ENCODE assay signal across 8 mouse cellular contexts in the genomic region with DNA sequence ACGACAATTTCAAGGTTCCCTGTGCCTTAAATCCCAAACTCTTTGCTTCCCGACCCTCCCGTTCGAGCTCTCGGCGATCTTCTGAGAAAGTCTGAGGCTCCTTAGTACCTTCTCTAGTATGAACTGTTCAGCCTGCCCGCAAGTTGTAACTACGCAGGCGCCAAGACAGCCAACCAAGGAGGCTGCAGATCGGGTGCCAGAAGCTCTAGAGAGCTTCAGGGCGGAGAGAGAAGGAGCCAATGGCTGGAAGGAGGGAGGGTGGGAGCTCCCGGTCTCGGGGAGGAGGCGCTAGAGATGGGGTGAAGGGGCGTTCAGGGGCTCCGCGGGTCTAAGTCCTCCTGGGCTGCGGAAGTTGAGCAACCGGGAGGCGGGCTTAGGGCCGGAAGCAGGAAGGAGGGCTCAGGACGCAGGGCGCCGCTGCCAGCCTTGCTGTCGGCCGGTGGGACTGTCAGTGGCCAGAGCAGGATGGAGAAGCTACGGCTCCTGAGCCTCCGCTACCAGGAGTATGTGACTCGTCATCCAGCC. TPM values are rescaled to one million over a fixed set of nuclear protein-coding genes. Genes with fewer than 3 reads are reported as not detected.
DNase-seq lines count a peak whose midpoint lies in the region; ATAC-seq lines count a peak whose summit lies in the region.

No protein-coding gene starts in this region.

- peak overlapping the region; percentile 95 for H3K4me2 ChIP-seq in hindbrain, embryonic 12.5 days (replicated peaks)

- peaks cover 16% of the 10 kb centered on the region for H3K27me3 ChIP-seq in hindbrain, embryonic 12.5 days

- no peaks in the 10 kb centered on the region for H3K9me3 ChIP-seq in hindbrain, embryonic 12.5 days (replicated peaks)

- DNase-seq in NIH3T3 (ENCODE audit: low read depth) = peak; percentile 98
- DNase-seq in cerebellum, postnatal 10 days = peak; percentile 93 to 96
- peak; percentile 94 to 96 for DNase-seq in frontal cortex, postnatal 10 days (ENCODE audit: low spot score in 2 of 2)
- DNase-seq in layer of hippocampus, postnatal 14 days (ENCODE audit: low spot score in 2 of 2) = peak; percentile 92 to 98
- peak; percentile 94 for DNase-seq in lung, postnatal 14 days
- DNase-seq in retina, adult 2 months (ENCODE audit: low read depth, low spot score) = peak; percentile 85
- peak; percentile 93 to 97 for DNase-seq in thymus, postnatal 36 days

- peak; percentile 93 for ATAC-seq in hindbrain, embryonic 12.5 days (ENCODE audit: low FRiP score)

- peaks cover 51% of the 10 kb centered on the region for H3K4me1 ChIP-seq in hindbrain, embryonic 12.5 days

- H3K27ac ChIP-seq in hindbrain, embryonic 12.5 days = peak overlapping the region; percentile 87

- H3K9ac ChIP-seq in hindbrain, embryonic 12.5 days = peak overlapping the region; percentile 82

- WGBS in hindbrain, embryonic 12.5 days = 0% methylated on average over 29 of the region's 29 CpGs

- H3K36me3 ChIP-seq in hindbrain, embryonic 12.5 days = peaks cover 28% of the 10 kb centered on the region

- H3K4me3 ChIP-seq in hindbrain, embryonic 12.5 days = peak overlapping the region; percentile 83

RNA-seq across cellular contexts. Expression of a gene that starts 0.5 kb away (rescaled TPM):
- 5.4 and 7.0 TPM in 2 replicates for polyA plus RNA-seq in hindbrain, embryonic 12.5 days (2016; fragmentation: Nextera tagmentation; extraction: Ambion mirVana)
- total RNA-seq in layer of hippocampus, postnatal 14 days (2021) = 1 to 10 TPM in 1 of 2 experiments, not detected in 1; 1.7 TPM

RNA-seq across cellular contexts. Expression of a gene that starts 0.7 kb away (rescaled TPM):
- 23.1 and 25.0 TPM in 2 replicates for polyA plus RNA-seq in hindbrain, embryonic 12.5 days (2016; fragmentation: Nextera tagmentation; extraction: Ambion mirVana)
- total RNA-seq in layer of hippocampus, postnatal 14 days (2021) = 10 to 100 TPM; 32.4 to 37.7 TPM

RNA-seq across cellular contexts. Expression of a gene that starts 7.2 kb away (rescaled TPM):
- polyA plus RNA-seq in hindbrain, embryonic 12.5 days (2016; fragmentation: Nextera tagmentation; extraction: Ambion mirVana) = 7.6 and 8.1 TPM in 2 replicates
- total RNA-seq in layer of hippocampus, postnatal 14 days (2021) = 1 to 10 TPM; 4.5 to 5.4 TPM

RNA-seq across cellular contexts. Expression of a gene that starts 25.9 kb away (rescaled TPM):
- polyA plus RNA-seq in hindbrain, embryonic 12.5 days (2016; fragmentation: Nextera tagmentation; extraction: Ambion mirVana) = 112 and 115 TPM in 2 replicates
- total RNA-seq in layer of hippocampus, postnatal 14 days (2021) = 100 to 1,000 TPM; 386 to 394 TPM

RNA-seq across cellular contexts. Expression of a gene that starts 58.7 kb away (rescaled TPM):
- 38.1 and 39.9 TPM in 2 replicates for polyA plus RNA-seq in hindbrain, embryonic 12.5 days (2016; fragmentation: Nextera tagmentation; extraction: Ambion mirVana)
- total RNA-seq in layer of hippocampus, postnatal 14 days (2021) = 100 to 1,000 TPM in 1 of 2 experiments, 10 to 100 TPM in 1; 89.0 to 110 TPM

Comparison
In these comparisons a context has a peak if more than half of its experiments do, and no peak if none do; other contexts are left out.
1. Peak in every context shown above with its lines: DNase-seq, ATAC-seq, H3K4me3 ChIP-seq and H3K27ac ChIP-seq.